13 mouse cellular contexts compared by ENCODE assay signal in the genomic region with DNA sequence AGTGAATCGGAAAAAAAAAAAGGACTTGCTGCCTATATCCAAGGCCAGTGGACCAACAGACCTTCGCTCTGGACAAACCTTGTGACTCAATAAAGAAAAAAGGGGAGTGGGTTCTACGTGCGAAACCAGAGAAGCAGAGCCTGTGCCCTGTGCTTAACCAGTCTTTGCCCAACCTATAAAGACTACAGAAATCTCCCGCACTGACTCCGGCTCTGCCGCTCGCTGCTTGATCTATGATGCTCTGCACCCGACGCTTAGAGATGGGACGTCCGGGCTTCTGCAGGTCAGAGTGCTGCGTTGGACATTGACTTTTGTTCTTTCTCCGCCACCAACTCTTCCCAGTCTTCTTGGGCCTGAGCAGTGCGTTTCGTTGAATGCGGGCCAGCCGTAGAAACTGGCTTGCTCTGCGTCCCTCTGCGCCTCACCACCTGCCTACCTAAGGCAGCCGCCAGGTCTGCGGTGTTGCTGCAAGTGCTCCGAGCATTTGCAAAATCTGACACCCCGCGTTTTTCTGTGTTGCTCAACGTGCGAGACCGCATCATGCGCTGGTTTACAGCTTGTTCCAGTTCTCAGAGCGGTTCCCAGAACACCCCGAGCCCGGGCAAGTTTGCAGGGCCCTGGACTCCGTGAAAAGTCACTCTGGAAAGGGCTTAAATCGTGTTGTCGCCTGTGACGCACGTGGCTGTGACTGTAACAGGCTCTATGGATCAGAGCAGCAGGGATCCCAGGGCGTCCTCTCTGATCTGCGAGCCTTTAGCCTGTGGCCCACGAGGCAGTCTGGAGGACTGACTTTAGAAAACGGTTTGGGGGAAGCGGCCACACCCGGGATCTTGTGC. TPM values are rescaled to one million over a fixed set of nuclear protein-coding genes. Genes with fewer than 3 reads are reported as not detected.
A peak's percentile ranks its signal among the peaks of the same experiment; 100 is the strongest.
DNase-seq lines count a peak whose midpoint lies in the region; ATAC-seq lines count a peak whose summit lies in the region.
"Had no signal": no experiment of that assay in that cellular context is flagged by ENCODE, and none has a peak within 500 bp of the region (broad histone marks: within the 10 kb centered on the region; RNA-seq: fewer than 3 reads in every experiment).

No protein-coding gene starts in this region.

- H3K4me3 ChIP-seq in hindbrain, embryonic 10.5 days: peak overlapping the region; percentile 30; the same call in 1 of the 2 replicates
- H3K4me3 ChIP-seq in hindbrain, embryonic 13.5 days: no peak overlapping the region
- H3K4me3 ChIP-seq in neural tube, embryonic 15.5 days (replicated peaks): no peak overlapping the region

- no peak overlapping the region for H3K9ac ChIP-seq in hindbrain, embryonic 13.5 days
- H3K9ac ChIP-seq in neural tube, embryonic 15.5 days (replicated peaks): no peak overlapping the region

- WGBS in hindbrain, embryonic 10.5 days: 1% methylated on average over 43 of the region's 43 CpGs
- WGBS in hindbrain, embryonic 13.5 days: 2% methylated on average over 43 of the region's 43 CpGs
- WGBS in neural tube, embryonic 15.5 days: under 1% methylated on average over 43 of the region's 43 CpGs

- H3K27ac ChIP-seq in hindbrain, embryonic 10.5 days: peak overlapping the region; percentile 50; the same call in 1 of the 2 replicates
- no peak overlapping the region for H3K27ac ChIP-seq in hindbrain, embryonic 13.5 days
- H3K27ac ChIP-seq in neural tube, embryonic 15.5 days (replicated peaks): no peak overlapping the region

- peak; percentile 66 for DNase-seq in hindbrain, embryonic 10.5 days (ENCODE audit: low spot score)
- peak; percentile 72 for DNase-seq in neural tube, embryonic 10.5 days (ENCODE audit: extremely low spot score, low spot score)
- no peak for DNase-seq in layer of hippocampus, adult 18-20 months (ENCODE audit: low spot score in 2 of 2)
- DNase-seq in thymus, postnatal 10 days (ENCODE audit: low spot score in 2 of 2): no peak
- DNase-seq in ovary, postnatal 36 days (ENCODE audit: low spot score): no peak
- DNase-seq: adrenal gland, adult 2 months; right cerebral cortex, postnatal 25 days; thymus, postnatal 4 days had no signal

- ATAC-seq in hindbrain, embryonic 13.5 days (ENCODE audit: low FRiP score): no peak
- no peak for ATAC-seq in neural tube, embryonic 15.5 days (ENCODE audit: low FRiP score)
- peak; percentile 35 for ATAC-seq in granulocyte monocyte progenitor cell, adult 5-6 weeks (replicated peaks; ENCODE audit: poor library complexity, severe bottlenecking)

- peaks cover 3% of the 10 kb centered on the region; the same call in 1 of the 2 replicates for H3K9me3 ChIP-seq in hindbrain, embryonic 10.5 days
- H3K9me3 ChIP-seq in hindbrain, embryonic 13.5 days: peaks cover 5% of the 10 kb centered on the region
- no peaks in the 10 kb centered on the region for H3K9me3 ChIP-seq in neural tube, embryonic 15.5 days (replicated peaks)

- no peak overlapping the region for H3K4me2 ChIP-seq in hindbrain, embryonic 13.5 days
- H3K4me2 ChIP-seq in neural tube, embryonic 15.5 days: no peak overlapping the region

- peaks cover 100% of the 10 kb centered on the region for H3K27me3 ChIP-seq in hindbrain, embryonic 10.5 days (ENCODE audit: insufficient read depth, poor library complexity, severe bottlenecking)
- peaks cover 99% of the 10 kb centered on the region for H3K27me3 ChIP-seq in hindbrain, embryonic 13.5 days
- peaks cover 95% of the 10 kb centered on the region for H3K27me3 ChIP-seq in neural tube, embryonic 15.5 days (replicated peaks)

- H3K4me1 ChIP-seq in hindbrain, embryonic 10.5 days (replicated peaks): peaks cover 54% of the 10 kb centered on the region
- H3K4me1 ChIP-seq in hindbrain, embryonic 13.5 days (replicated peaks): peaks cover 19% of the 10 kb centered on the region
- peaks cover 26% of the 10 kb centered on the region for H3K4me1 ChIP-seq in neural tube, embryonic 15.5 days

- H3K36me3 ChIP-seq in hindbrain, embryonic 10.5 days: no peaks in the 10 kb centered on the region
- no peaks in the 10 kb centered on the region for H3K36me3 ChIP-seq in hindbrain, embryonic 13.5 days
- no peaks in the 10 kb centered on the region for H3K36me3 ChIP-seq in neural tube, embryonic 15.5 days

RNA-seq across cellular contexts. Expression of gene Six2, which starts 3.8 kb away (rescaled TPM):
- 5.4 and 5.6 TPM in 2 replicates for polyA plus RNA-seq in hindbrain, embryonic 10.5 days (2016; fragmentation: Nextera tagmentation; extraction: Ambion mirVana)
- polyA plus RNA-seq in hindbrain, embryonic 13.5 days (2015; fragmentation: Nextera tagmentation; extraction: Ambion mirVana): 1.0 and 1.1 TPM in 2 replicates
- polyA plus RNA-seq in neural tube, embryonic 15.5 days (2015; fragmentation: Nextera tagmentation; extraction: Ambion mirVana): 1.3 TPM in 1 of 2 replicates, not detected in the other
- total RNA-seq in granulocyte monocyte progenitor cell, adult 5-6 weeks (2014; fragmentation: Nextera tagmentation): not detected in 2 replicates
- not detected in 2 replicates for total RNA-seq in granulocyte monocyte progenitor cell, adult 5-6 weeks (2017)
- under 1 TPM; 0.17 to 0.30 TPM for total RNA-seq in layer of hippocampus, adult 18-20 months (2021)
- total RNA-seq: adrenal gland, adult 2 months; liver, adult 2 months; monocyte, adult 5-6 weeks had no signal
- polyA plus RNA-seq: liver, adult 2 months had no signal

Comparison
In these comparisons a context has a peak if more than half of its experiments do, and no peak if none do; other contexts are left out.
1. DNase-seq: peak in hindbrain, embryonic 10.5 days (single experiment) and neural tube, embryonic 10.5 days (single experiment); none in layer of hippocampus, adult 18-20 months (0 of 2), thymus, postnatal 10 days (0 of 2) and ovary, postnatal 36 days (single experiment).